Mouse (Mus musculus) left cerebral cortex, adult 8-10 months (tissue): ENCODE measurements at regions not wholly inside any gene's neighbourhood (a gene's known extent, or its start where the extent isn't known, plus 50 kb on each side); places are given as distances from the start of the nearest gene placed in this dataset.

Experiments used
- DNase-seq, 2 experiments: peaks; one replicate each; pipeline ENCODE4 v3.0.0; 2022; ENCODE audit warnings: low spot score in 2 of 2

GRCm38 (mm10) chr12:39073289-39074022 lies 294.3 kb downstream of the Etv1 start:
- no peak for DNase-seq

GRCm38 (mm10) chr12:39086285-39086684 lies 307.1 kb downstream of the Etv1 start:
- no peak for DNase-seq

- DNase-seq = no peak
Observed at GRCm38 (mm10) chr12:39094638-39095230, 315.6 kb downstream of the Etv1 start.

GRCm38 (mm10) chr12:39123391-39124095 lies 344.4 kb downstream of the Etv1 start:
- no peak for DNase-seq

GRCm38 (mm10) chr12:39154689-39155088 lies 375.5 kb downstream of the Etv1 start:
- DNase-seq = no peak

- no peak for DNase-seq
Observed at GRCm38 (mm10) chr12:39176958-39177357, 397.8 kb downstream of the Etv1 start.

- no peak for DNase-seq
Observed at GRCm38 (mm10) chr12:39224073-39224472, 444.9 kb downstream of the Etv1 start.

GRCm38 (mm10) chr12:39256605-39257004 lies 477.4 kb downstream of the Etv1 start:
- no peak for DNase-seq

- no peak for DNase-seq
Observed at GRCm38 (mm10) chr12:39257571-39257970, 478.4 kb downstream of the Etv1 start.

GRCm38 (mm10) chr12:39289676-39290075 lies 510.5 kb downstream of the Etv1 start:
- no peak for DNase-seq

- peak in 1 of 2 experiments; percentile 8 for DNase-seq
Observed at GRCm38 (mm10) chr12:39301351-39302212, 522.4 kb downstream of the Etv1 start.

- no peak for DNase-seq
Observed at GRCm38 (mm10) chr12:39302213-39302591, 523.0 kb downstream of the Etv1 start.

GRCm38 (mm10) chr12:39307746-39308145 lies 528.6 kb downstream of the Etv1 start:
- DNase-seq = no peak

GRCm38 (mm10) chr12:39309905-39310304 lies 530.7 kb downstream of the Etv1 start:
- no peak for DNase-seq

- DNase-seq = no peak
Observed at GRCm38 (mm10) chr12:39317229-39317628, 538.0 kb downstream of the Etv1 start.

GRCm38 (mm10) chr12:39321453-39321852 lies 542.3 kb downstream of the Etv1 start:
- no peak for DNase-seq

- no peak for DNase-seq
Observed at GRCm38 (mm10) chr12:39326157-39326556, 547.0 kb downstream of the Etv1 start.

- no peak for DNase-seq
Observed at GRCm38 (mm10) chr12:39326668-39327299, 547.6 kb downstream of the Etv1 start.

- DNase-seq = no peak
Observed at GRCm38 (mm10) chr12:39328377-39328776, 549.2 kb downstream of the Etv1 start.

- no peak for DNase-seq
Observed at GRCm38 (mm10) chr12:39339101-39339538, 559.9 kb downstream of the Etv1 start.

- DNase-seq = no peak
Observed at GRCm38 (mm10) chr12:39341751-39342271, 562.6 kb downstream of the Etv1 start.
